In the genomic region with DNA sequence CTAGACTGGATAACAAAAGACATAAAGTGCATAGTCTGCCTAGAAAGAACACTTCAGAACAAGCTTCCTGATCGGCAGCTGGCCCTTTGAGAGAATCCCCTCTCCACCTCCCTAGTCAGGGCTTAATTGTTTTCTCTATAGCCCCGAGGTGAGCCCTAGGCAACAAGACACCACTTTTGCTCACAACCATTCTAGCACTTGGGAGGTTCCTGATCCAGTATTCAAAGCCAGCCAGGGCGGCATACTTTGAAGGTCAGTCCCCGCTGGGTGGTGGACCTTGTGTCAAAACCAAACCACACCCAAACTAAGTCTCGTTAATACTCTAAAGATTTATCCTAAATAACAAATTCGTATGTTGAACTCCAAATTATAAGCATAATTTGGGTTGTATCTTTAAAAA, we compare ENCODE assay signal across 8 mouse cellular contexts. TPM values are rescaled to one million over a fixed set of nuclear protein-coding genes. Genes with fewer than 3 reads are reported as not detected.
DNase-seq lines count a peak whose midpoint lies in the region; ATAC-seq and TF ChIP-seq lines count a peak whose summit lies in the region.

No protein-coding gene starts in this region.

- peak; percentile 27 for DNase-seq in embryo, embryonic 11 days
- DNase-seq in embryo, embryonic 9.5 days (ENCODE audit: extremely low spot score) = no peak
- no peak for DNase-seq in adrenal gland, postnatal 25 days
- no peak for DNase-seq in cerebellum, postnatal 4 days (ENCODE audit: low spot score in 2 of 2)
- no peak for DNase-seq in thymus, postnatal 25 days

- peak overlapping the region; percentile 78; the same call in 1 of the 2 replicates for H3K27ac ChIP-seq in forebrain, embryonic 12.5 days
- H3K27ac ChIP-seq in liver, embryonic 15.5 days (replicated peaks) = peak overlapping the region; percentile 89

- peak overlapping the region; percentile 80 for H3K4me2 ChIP-seq in forebrain, embryonic 12.5 days
- peak overlapping the region; percentile 79 for H3K4me2 ChIP-seq in liver, embryonic 15.5 days

- TF ChIP-seq CTCF in C2C12 (IDR thresholded peaks at IDR 0.05; ENCODE audit: control insufficient read depth, insufficient read depth, insufficient read length) = no peak

- 9% methylated on average over 6 of the region's 6 CpGs for WGBS in forebrain, embryonic 12.5 days
- 13% methylated on average over 6 of the region's 6 CpGs for WGBS in liver, embryonic 15.5 days (ENCODE audit: insufficient replicate concordance)

- H3K9me3 ChIP-seq in forebrain, embryonic 12.5 days = no peaks in the 10 kb centered on the region
- H3K9me3 ChIP-seq in liver, embryonic 15.5 days (replicated peaks) = no peaks in the 10 kb centered on the region

- no peaks in the 10 kb centered on the region for H3K27me3 ChIP-seq in C2C12 (ENCODE audit: control insufficient read depth, insufficient read depth, insufficient read length)
- no peaks in the 10 kb centered on the region for H3K27me3 ChIP-seq in forebrain, embryonic 12.5 days
- no peaks in the 10 kb centered on the region for H3K27me3 ChIP-seq in liver, embryonic 15.5 days

- peaks cover 27% of the 10 kb centered on the region for H3K79me2 ChIP-seq in C2C12 (ENCODE audit: control insufficient read depth, insufficient read depth)

- no peak for ATAC-seq in forebrain, embryonic 12.5 days (ENCODE audit: low FRiP score)
- ATAC-seq in liver, embryonic 15.5 days (ENCODE audit: insufficient read depth) = peak; percentile 49

- H3K79me3 ChIP-seq in C2C12 (ENCODE audit: low read depth) = peaks cover 6% of the 10 kb centered on the region

- peak overlapping the region; percentile 7 for H3ac ChIP-seq in C2C12 (ENCODE audit: control insufficient read depth, insufficient read length, low read depth)

- no peaks in the 10 kb centered on the region for H3K36me3 ChIP-seq in C2C12 (ENCODE audit: control insufficient read depth, insufficient read depth)
- no peaks in the 10 kb centered on the region for H3K36me3 ChIP-seq in forebrain, embryonic 12.5 days (replicated peaks)
- H3K36me3 ChIP-seq in liver, embryonic 15.5 days (replicated peaks) = no peaks in the 10 kb centered on the region

- peak overlapping the region; percentile 51 for H3K4me3 ChIP-seq in C2C12 (ENCODE audit: insufficient read depth, poor library complexity, severe bottlenecking)
- peak overlapping the region; percentile 66 for H3K4me3 ChIP-seq in forebrain, embryonic 12.5 days (replicated peaks)
- H3K4me3 ChIP-seq in liver, embryonic 15.5 days (replicated peaks) = peak overlapping the region; percentile 84

- peaks cover 41% of the 10 kb centered on the region for H3K4me1 ChIP-seq in forebrain, embryonic 12.5 days
- H3K4me1 ChIP-seq in liver, embryonic 15.5 days (replicated peaks) = peaks cover 57% of the 10 kb centered on the region

- H3K9ac ChIP-seq in forebrain, embryonic 12.5 days = peak overlapping the region; percentile 74
- peak overlapping the region; percentile 70 for H3K9ac ChIP-seq in liver, embryonic 15.5 days

TF ChIP-seq in C2C12, 6 proteins besides CTCF, POLR2A, EP300 and RAD21:
- no peak for TF ChIP-seq FOSL1 (IDR thresholded peaks at IDR 0.05; ENCODE audit: insufficient read depth, low read length, poor library complexity, severe bottlenecking)
- TF ChIP-seq CEBPB (IDR thresholded peaks at IDR 0.05; ENCODE audit: low read depth) = no peak
- TF ChIP-seq MAX (IDR thresholded peaks at IDR 0.05) = no peak
- TF ChIP-seq USF1 (IDR thresholded peaks at IDR 0.05; ENCODE audit: low read depth) = no peak
- no peak for TF ChIP-seq MYOD1 (IDR thresholded peaks at IDR 0.05; ENCODE audit: control insufficient read depth, insufficient read length, low read depth)
- no peak for TF ChIP-seq MYOG (IDR thresholded peaks at IDR 0.05; ENCODE audit: control insufficient read depth, extremely low read depth, insufficient read length)
TF ChIP-seq in C2C12: peak in this region for 0.

RNA-seq across cellular contexts. Expression of a gene that starts 38.6 kb away (rescaled TPM):
- polyA plus RNA-seq in C2C12 (2012; fragmentation: generic; extraction: Trizol) = not detected
- polyA plus RNA-seq in forebrain, embryonic 12.5 days (2016; fragmentation: Nextera tagmentation; extraction: Ambion mirVana) = 9.1 and 10.2 TPM in 2 replicates
- polyA plus RNA-seq in liver, embryonic 15.5 days (2015; fragmentation: Nextera tagmentation; extraction: Ambion mirVana) = 0.14 and 0.20 TPM in 2 replicates
- not detected in 2 replicates for total RNA-seq in adrenal gland, postnatal 25 days (2021)

RNA-seq across cellular contexts. Expression of a gene that starts 39.1 kb away (rescaled TPM):
- polyA plus RNA-seq in C2C12 (2012; fragmentation: generic; extraction: Trizol) = 15.3 TPM
- 78.8 and 80.8 TPM in 2 replicates for polyA plus RNA-seq in forebrain, embryonic 12.5 days (2016; fragmentation: Nextera tagmentation; extraction: Ambion mirVana)
- 41.1 and 57.0 TPM in 2 replicates for polyA plus RNA-seq in liver, embryonic 15.5 days (2015; fragmentation: Nextera tagmentation; extraction: Ambion mirVana)
- total RNA-seq in adrenal gland, postnatal 25 days (2021) = 25.8 and 27.0 TPM in 2 replicates
